Mouse (Mus musculus) testis, postnatal 14 days (tissue): Measurements from ENCODE around the gene Got1.

Experiments used
- DNase-seq: peaks from one replicate; pipeline ENCODE4 v3.0.0; 2021; ENCODE audit warnings: low spot score

Got1 gene

GRCm38 (mm10) chr19:43524187-43525103 is at the start of gene Got1:
Gene Got1 (minus strand): TSS chr19:43524605.
- peak; percentile 95 for DNase-seq

- peak; percentile 65 for DNase-seq
These were observed 46.7 kb upstream of the Got1 start for GRCm38 (mm10) chr19:43570831-43571790.

DNA sequence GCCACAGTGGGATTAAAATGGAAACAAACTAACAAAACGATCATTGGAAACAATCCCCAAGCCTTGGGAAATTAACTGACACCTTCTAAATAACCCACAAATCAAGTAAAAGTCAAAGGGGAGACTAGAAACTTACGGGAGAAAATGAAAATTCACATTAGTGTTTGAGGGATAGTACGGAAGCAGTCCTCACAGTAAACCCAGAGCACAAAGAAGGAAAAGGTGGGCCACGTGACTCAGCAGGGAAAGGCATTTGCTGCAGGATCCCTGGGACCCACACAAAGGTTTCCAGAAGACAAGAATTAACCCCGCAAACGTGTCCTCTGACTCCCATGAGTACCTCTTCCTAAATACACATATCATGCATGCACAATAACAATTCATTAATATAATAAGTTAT is 44.7 kb upstream of the Got1 start:
- DNase-seq: no peak

DNA sequence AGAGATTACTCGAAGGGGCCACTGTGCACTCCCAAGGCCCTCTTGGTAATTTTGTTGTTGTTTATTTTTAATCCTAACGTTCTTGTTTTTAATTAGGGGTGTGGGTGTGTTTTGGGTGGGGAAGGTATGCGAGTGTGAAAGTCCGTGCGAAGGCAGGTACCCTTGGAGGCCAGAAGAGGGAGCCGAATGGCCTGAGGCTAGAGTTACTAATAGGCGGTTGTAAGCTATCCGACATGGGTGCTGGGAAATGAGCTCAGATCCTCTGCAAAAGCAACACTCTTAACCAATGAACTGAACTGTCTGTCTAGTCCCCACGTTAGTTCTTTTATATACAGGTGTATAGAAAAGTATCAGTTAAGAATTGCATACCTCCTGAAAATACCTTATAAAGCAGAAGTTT is 43.9 kb upstream of the Got1 start:
- DNase-seq: no peak

GRCm38 (mm10) chr19:43563166-43563565 is 38.8 kb upstream of the Got1 start:
- no peak for DNase-seq

DNA sequence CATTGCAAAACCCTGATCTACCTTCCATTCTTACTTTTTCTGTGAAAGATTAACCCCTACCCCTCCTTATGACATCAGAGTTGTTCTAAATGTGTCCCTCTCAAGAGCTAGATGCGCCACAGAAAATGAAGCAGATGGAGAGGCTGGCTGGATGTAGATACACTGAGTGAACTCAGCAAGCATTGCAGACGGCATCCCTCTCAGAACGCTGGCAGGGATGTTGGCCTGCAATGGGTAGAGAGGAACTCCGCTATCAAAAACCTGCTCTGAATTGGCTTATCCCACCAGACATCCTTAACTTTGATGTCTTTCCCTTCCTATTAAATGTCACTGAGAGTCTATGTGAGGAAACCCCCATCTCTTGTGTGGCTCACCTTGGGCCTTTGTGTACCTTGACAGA is 37.4 kb upstream of the Got1 start:
- DNase-seq: no peak

- no peak for DNase-seq
These were observed 35.8 kb upstream of the Got1 start for GRCm38 (mm10) chr19:43560244-43560643.

DNA sequence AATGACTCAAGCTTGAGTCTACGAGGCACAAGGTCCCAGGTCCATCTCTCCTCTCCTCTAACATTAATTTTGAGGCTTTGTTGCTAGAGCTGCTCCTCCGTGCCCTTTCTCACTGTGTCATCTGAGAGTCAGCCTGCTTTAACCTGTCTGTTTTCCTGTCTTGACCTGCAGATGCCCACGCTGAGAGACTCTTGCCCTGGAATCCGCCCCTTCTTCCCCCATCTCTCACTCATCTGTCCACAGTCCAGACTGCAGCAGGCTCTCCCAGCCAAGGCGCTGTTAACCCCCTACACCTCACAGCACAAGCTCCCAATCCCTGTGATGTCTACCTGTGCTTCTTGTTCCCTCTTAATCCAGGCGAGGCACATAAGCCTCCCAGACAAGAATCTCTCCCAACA is 27.1 kb upstream of the Got1 start:
- DNase-seq: no peak

DNA sequence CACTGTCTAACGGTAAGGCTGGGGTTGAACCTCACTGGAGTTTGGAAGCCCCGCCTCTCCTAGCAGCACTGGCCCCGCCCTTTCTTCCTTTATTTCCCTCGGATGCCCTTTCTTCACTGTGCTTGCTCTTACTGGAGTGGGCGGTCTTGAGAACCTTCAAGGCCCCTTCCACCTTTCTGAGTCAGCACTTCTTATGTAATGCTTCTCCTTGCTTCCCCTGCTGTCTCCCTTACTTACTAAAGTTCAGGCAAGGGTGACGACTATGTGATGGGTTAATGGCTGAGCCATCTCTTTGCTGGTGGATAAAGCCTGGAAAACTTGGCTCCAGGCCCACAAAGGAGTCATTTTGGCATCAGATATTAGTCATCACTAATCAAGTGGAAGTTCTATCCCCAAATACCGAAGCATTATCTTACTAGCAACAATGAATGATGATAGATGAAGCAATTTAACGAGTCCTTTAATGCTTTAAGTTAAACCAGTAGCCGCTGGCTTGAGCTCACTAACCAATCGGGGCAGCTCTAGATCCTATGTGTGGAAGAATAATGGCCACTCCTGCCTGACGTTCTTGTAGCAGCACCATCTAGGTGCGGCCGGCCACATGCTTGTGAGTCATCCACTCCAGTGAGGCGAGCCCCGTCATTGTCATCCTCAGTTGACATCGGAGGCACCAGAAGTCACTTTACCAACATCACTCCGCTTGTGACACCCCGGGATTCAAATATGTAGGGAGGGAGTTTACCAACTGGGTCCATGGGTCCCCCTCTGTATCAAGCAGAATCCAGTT is 26.5 kb upstream of the Got1 start:
- no peak for DNase-seq

DNA sequence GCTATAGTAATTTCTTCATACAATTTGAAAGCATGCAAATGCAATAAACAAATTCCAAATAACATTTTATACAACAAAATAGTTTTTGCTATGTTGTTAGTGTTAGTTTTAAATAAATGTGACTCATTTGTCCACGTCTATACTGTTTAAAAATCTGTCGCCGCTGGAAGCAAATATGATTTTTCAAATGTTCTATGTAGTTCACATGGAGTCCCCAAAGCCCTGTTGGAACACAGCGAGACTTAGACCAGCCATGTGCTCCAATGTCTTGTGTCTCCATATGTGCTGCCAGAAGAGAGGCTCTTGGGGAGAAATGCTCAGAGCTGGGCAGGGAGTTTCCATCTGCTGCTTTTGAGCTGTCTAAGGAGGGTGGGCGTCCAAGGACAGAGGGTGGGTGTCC is 23.7 kb upstream of the Got1 start:
- no peak for DNase-seq

DNA sequence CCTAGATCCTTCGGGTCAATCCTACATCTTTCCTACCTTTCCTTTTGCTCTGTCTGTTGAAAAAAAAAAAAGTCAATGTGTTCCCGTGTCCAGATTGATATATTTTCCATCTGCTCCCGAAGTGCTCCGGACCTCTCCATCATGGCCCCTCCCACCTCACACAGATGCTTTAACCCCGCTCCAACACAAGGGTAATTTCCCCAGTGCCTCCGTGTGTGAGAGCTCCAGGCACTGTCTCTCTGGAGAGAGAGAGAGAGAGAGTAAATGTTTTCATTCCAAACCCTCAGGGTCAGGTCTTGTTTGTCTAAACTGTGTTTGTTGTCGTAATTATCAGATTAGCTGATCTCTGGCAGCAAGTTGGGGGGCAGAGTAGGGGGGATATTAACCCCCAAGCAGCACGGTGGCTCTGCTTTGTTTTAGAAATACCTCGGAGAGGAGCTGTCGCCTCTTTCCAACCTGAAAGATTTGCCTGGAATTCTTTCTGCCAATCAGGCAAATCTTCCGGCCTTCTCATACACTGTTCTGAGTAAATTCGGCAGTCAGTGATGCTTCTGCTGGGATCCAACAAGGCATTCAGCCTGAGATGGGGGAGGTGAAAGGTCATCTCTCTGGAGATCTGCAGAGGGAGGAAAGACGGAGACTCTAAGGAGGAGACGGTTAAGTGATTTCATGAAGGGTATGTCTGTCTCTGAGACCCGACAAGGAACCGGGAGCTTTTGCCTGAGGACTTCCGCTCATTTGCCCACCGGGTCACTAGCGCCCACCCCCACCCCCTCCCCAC is 22.1 kb upstream of the Got1 start:
- DNase-seq: no peak

- DNase-seq: no peak
These were observed 11.0 kb upstream of the Got1 start for GRCm38 (mm10) chr19:43535372-43535771.

DNA sequence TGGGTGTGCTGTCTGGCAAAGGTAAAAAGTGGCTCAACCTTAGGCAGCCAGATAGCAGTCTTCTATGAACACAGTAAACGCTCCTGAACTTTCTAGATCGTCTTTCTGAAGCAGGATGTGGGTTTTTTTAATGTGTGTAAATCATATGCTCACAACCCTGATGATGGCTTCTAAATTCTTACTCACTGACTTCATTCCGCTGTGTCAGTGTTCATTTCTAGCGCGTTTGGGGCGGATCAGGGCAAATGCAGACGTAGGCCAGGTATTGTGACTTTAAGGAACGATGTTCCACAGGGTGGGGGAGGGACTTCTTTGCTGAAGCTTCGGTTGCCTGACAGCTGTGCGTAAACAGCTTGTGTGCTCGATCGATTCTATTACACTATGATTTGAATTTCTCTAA is 6.5 kb upstream of the Got1 start:
- no peak for DNase-seq

DNA sequence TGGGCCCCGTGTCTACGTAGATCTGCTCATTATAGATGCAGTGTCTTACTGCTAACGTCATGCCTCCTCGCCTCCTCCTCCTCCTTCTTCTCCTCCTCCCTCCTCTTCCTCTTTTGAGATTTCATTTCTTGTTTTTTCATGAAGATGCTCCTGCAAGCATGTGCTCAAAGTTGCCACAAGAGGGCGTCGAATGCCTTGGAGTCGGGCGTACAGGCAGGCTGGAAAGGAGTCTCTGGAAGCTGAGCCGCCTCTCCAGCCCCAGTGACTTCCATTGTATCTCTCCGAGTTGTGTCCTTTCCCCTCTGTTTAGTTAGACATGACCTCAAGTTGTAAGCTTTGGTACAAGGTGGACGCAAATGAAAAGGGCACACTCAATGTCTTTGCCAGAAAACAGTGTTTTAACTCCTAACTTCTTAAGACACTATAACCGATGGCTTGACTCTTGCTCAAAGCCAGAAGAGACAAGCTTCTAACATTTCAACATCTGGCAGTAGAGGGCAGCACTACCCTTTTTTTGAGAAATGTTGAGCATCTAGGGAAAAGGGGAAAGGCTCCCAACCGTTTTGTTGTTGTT is 5.9 kb upstream of the Got1 start:
- DNase-seq: peak; percentile 62

DNA sequence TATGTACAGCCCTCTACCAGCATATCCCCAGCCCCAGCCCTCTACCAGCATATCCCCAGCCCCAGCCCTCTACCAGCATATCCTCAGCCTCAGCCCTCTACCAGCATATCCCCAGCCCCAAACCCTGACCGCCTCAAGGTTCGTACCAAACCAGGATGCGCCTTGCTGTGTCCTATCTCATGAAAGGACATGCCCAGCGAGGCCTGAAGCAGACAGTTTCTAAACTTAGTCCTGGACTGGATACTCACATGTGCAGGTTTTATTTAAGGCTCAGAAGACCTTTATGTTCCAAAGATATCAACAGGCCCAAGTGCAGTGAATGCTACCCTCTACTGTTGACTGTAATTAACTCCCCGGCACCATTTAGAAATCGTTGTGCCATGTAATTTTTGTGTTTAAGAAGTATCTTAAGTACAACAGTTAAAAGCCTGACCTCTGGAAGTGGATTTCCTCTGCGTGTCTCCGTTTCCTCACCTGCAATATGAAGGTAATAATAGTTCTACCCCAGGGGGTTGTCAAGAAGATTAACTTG is 3.7 kb upstream of the Got1 start:
- DNase-seq: no peak

DNA sequence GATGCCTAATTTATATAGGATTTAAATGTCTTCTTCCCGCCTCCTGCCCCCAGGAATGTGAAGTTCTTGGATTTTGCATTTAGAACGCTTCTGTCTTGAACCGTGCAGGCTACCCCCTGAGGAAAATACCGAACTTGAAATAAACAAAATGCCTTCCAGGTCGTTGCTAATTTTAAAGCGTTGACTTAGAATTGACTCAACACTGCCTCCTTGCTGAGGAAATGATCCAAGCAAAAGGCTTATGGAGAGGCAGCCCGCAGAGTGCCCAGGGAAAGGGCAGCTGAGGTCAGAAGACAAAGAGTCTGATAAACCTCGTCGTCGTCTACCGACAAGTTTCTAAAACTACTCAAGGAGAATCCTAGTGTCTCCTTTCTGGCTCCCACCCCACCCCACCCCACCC is 2.7 kb upstream of the Got1 start:
- no peak for DNase-seq

- DNase-seq: no peak
These were observed 1.6 kb upstream of the Got1 start for GRCm38 (mm10) chr19:43526025-43526424.

GRCm38 (mm10) chr19:43525566-43525965 is 1.2 kb upstream of the Got1 start:
- DNase-seq: no peak

DNA sequence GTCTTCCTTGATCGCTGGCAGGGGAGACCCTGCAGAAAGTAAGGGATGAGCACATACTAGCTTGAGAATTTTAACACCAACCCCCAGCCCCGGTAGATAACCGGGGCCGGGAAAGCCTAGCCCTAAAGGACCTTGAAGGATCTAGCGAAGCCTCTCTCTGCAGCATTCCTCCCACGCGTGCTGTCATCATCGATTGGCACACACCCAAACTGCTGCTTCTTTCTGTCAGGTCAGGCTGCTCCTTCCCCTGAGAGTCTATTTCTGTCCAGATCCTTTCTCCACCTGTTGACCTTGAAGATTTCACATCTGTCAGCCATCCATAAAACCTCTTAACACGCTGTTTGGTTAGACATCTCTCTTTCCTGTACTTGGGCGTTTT is 688 bp upstream of the Got1 start:
- no peak for DNase-seq

DNA sequence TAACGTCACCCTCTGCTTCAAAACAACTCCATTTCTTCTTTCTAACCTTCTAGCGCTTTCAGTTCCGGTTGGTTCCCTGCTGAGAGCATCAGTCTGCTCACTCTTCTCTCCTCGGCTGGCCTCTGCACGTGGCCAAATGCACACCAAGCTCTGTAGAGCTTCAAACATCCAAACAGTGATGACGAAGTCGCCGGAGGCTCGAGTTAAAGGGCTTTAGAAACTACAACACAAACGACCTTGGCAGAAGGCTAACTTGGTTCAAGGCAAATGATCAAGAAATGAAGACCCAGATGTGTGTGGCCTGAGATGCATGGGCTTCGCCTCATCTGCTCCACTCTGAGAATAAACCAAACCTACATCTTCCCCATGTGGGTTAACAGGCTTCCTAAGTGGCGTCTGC is 854 bp downstream of the Got1 start:
- no peak for DNase-seq

DNA sequence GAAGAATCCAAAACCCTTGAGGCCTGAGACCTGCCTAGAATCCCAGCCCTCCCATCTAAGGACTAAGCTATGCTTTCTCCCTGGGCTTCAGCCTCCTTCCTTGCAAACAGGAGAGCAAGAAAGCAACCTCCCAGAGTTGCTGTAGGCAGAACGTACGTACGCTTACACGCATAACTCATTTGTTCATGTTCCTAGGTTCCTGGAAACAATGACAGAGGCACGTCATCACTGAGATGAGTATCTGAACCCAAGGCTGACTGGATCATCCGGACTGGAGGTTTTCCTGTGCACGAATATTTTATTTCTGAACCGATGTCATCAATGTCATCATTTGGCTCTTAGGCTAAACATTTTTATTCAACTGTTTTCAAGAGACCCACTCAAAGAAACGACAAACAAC is 2.4 kb downstream of the Got1 start:
- DNase-seq: no peak
